Mouse (Mus musculus) A20 (cell line): ENCODE measurements around the gene Sgce.
"Not testable (repeated sequence)": the region's sequence is repeated elsewhere in the genome, so short reads cannot be mapped to it uniquely, and the experiment has no call there.

Experiments used
- DNase-seq: peaks from one replicate; pipeline ENCODE4 v3.0.0-alpha.2; 2011; ENCODE audit warnings: low read depth, low spot score

Gene Sgce

DNA sequence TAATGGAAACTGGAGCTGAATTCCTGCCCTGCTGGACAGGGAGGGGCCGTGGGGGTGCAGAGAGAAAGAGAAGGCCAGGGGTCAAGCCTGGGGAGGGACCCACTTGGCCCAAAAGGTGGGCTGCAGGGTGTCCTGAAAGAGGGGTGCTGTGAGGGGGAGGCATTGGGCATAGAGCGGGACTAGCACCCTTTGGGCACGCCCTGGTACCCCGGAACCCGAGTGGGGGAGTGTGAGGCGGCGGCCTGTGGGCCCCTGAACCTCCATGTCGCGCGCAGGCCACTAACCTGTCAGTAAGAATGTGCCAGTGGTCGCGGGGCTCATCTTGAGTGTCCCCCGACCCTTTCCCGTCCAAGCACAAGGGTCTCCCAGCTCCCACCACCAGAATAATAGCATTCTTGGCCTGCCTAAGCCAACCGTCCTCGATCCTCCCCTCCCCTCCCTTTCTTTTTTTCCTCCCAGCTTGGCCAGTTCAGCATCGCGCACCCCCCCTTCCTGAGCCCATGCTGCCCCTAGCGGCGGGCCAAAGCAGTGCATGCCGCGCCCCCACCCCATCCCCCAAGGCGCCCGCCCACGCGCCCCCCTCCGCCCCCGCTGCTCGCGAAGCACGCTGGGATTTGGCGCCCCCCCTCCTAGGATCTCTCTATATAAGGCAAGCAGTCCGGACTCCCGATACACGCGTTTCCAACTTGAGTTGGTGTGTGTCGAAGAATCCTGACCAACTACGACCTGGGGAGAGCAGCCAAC, at the start of gene Sgce, which contains the start of gene Peg10:
TSS of gene Sgce (minus strand) at position 512 of the 744 bp plus-strand sequence.
TSS of gene Peg10 (plus strand) at position 611 of the 744 bp plus-strand sequence.
- DNase-seq, result no peak

DNA sequence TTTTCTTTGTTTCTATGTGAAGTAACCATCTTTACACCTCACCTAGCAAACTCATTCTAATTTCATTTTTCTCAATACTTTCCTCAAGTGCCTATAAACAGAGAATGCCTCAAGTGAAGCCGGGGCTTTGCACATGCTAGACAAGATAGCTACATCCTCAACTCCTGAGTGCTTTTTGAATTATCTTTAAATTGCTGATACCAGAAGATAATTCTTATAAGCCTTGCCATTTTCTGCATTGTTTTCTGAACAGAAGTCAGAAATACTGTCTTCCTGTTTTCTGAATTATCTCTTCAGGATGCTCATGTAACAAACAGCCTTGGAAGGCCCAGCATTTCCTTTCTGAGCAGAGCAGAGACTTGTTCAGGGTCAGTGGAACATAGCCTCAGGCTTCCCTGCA, 49.3 kb upstream of the Sgce start:
- DNase-seq, result no peak

DNA sequence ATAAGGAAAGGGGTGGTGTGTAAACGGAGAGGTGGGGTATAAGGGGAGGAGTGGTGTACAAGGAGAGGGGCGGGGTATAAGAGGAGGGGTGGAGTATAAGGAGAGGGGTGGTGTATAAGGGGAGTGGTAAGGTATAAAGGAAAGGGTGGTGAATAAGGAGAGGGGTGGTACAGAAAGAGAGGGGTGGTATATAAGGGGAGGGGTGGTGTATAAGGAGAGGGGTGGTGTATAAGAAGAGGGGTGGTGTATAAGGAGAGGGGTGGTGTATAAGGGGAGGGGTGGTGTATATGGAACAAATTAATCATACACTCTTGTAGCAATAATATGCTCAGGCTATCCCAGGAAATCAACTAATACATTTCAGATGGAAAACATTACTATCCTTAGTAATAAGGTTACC, 15.2 kb upstream of the Sgce start:
- no peak for DNase-seq

- DNase-seq, result not testable (repeated sequence)
Observed at GRCm38 (mm10) chr6:4761415-4762142, 14.6 kb upstream of the Sgce start.

DNA sequence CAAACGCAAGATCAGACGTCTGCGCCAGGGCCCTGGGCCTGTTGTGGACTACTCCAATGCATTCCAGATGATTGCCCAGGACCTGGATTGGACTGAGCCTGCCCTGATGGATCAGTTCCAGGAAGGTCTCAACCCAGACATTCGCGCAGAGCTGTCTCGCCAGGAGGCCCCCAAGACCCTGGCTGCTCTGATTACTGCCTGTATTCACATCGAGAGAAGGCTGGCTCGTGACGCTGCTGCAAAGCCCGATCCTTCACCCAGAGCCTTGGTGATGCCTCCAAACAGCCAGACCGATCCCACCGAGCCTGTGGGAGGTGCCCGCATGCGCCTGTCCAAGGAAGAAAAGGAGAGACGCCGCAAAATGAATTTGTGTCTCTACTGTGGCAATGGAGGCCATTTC, 7.9 kb upstream of the Sgce start:
- no peak for DNase-seq

DNA sequence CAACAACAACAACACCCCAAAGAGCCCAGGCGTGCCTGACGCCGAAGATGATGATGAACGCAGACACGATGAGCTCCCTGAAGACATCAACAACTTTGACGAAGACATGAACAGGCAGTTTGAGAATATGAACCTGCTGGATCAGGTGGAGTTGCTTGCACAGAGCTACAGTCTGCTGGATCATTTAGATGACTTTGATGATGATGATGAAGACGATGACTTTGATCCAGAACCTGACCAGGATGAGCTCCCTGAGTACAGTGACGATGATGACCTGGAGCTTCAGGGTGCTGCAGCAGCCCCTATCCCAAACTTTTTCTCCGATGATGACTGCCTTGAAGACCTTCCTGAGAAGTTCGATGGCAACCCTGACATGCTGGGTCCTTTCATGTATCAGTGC, 7.3 kb upstream of the Sgce start:
- no peak for DNase-seq

DNA sequence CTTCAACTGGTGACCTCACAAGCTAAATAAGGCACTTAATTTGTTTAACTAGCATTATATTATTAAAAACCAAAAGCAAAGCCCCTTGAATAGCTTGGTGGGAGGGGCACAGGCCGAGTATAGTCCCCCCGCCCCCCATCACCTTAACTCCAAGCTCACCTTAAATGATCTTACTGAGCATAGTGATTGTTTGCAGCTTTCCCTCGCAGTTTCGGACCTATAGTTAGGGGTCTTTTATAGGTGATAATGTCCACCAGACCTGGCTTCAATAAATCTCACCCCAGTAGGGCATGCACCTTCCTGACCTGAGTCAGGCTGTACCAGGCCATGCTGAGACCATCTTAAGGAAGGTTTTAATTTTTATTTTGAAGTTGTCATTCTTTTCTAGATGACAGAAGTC, 4.3 kb upstream of the Sgce start:
- no peak for DNase-seq

- no peak for DNase-seq
Observed at GRCm38 (mm10) chr6:4749091-4749490, 2.1 kb upstream of the Sgce start.

DNA sequence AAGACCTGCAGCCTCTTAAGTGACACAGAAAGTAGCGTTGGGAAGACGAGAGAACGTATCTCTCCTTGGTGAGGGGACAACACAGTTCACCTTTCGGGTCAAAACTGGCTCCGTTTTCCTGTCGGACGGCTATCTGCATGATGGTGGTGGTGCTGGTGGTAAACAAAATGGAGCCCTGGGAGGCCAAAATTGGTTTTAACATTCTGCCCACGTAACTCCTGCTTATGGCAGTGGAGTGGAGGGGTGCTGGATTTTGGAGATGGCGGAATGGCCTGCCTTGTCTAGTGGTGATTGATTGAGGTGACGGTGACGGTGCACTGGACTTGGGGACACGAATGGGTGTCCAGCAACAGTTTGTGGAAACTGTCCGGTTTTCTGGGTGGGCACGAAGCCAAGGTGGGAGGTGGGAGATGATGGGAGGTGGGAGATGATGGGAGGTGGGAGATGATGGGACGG, 1.5 kb upstream of the Sgce start:
- DNase-seq, result no peak

GRCm38 (mm10) chr6:4747677-4748505, 884 bp upstream of the Sgce start:
- DNase-seq, result no peak

DNA sequence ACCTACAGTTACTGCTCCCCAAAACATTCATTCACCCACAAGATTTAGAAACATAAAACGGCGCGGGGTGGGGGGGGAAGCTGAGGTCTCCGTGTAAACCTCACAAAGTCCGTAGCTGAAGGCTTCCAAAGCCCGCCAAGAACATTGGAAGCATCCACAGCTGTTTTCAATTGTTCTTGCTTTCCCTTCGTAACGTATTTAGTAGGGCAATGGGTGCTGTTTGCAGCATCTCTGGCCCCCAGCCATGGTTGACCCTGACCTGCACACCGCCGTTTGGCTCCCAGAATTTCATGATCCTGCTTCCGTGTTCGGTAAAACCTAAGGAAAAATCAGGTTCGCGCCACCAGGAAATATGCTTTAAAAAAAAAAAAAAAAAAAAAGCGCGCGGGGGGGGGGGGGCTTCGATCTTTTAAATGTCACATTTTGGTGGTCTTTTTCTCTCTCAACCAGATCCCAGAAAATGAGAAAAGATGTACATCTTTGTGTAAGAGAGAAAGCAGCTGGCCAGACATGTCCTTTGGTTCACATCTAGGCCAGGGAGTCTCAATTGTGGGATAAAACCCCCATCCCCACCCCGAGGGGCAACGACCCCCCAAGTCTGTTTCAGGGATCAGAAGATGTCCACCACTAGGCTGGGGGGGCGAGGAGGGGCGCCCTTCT, 841 bp downstream of the Sgce start:
- DNase-seq, result no peak

DNA sequence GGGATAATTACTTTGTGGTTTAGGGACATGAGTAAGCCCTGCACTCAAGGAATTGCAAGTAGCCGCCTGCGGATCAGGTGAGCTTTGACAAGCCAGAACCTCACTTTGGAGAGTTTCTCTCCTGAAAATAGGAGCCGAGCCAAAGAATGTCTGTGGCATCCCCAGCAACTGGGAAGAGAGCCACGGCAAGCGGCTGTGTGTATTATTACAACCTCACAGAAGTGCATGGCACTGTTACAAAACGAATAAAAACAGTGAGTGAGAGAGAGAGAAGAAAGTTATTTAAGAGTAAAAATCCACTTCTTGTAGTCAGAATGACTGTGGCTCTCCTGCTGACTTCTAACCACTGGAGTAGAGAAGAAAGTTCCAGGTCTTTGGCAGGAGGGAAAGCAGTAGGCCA, 6.5 kb downstream of the Sgce start:
- no peak for DNase-seq

DNA sequence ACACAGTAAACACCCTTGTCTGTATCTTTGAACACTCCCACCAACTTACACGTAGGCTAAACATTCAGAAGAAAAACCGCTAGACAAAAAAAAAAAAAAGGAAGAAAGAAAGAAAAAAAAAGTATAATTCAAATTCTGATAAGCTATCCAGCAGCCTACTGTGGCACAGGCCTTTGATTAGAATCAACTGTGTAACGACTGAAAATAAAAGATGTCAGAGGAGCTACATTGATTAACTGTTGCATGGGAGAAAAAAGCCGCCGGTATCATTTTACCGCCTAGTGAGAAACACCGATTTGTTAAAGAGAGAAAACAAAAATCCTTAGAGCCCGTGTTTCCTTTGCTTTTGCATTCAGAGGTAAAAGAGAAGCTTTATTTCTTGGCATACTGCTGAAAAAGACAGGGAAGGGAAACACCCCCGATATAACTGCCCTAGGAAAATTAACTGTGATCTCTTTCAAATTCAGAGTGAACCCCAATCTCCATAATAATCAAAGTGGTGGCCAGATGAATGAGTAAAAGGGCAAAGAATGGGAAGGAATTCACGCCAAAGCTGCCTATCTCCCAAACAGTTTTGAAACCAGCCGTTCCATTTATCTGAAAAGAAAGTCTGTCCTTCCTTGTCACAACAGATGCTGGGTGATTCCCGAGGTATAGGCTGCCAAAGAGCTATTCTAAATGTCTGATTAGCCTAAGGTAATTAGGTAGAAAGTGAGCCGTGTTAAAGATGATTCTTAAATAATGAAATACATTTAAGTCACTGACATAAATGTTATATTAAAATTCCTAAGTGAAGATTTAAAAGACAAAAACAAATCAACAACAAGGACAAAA, 7.3 kb downstream of the Sgce start:
- no peak for DNase-seq

GRCm38 (mm10) chr6:4738717-4739116, 8.3 kb downstream of the Sgce start:
- no peak for DNase-seq

DNA sequence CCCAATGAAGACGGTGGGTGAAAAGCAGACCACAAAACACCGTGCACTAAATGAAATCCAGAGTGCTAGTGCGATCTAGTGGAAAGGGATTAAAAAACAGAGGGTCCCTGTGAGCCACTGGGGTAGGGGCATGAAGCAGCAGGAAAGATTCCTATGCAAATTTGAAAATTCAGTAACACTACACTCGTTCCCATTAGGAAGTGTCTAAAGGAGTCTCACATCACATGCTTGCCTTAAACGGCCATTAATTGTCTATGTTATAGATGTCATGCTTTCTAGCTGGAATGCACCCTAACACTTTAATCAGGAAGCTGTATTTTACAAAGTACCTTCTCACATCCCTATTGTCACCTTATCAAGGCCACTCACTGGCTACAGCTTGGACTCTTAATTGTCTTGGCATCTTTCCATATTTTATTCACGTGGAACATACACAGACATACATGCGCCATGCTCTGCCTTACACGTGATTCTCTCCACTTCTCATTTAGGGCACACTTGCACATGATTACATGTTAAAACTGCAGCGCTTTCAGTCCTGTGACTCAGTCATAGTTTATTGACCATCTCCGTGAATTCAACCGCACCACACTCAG, 8.9 kb downstream of the Sgce start:
- no peak for DNase-seq

DNA sequence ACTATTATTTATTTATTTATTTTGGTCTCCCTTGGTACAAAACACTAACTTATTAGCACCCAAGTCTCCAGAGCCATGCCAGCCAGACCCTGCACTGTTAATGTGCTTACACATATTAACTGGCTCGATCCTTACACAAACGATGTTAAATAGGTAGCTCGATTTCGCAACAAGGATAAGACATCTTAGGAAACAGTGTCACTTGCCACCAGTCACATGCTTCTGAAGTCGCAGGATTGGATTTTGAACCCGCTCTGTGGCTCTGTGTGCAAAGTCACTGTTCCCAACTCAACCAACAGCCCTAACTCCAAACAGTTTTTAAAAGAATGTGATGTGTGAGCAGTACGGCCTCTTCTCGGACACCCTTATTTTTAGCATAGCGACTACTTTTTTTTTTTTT, 10.6 kb downstream of the Sgce start:
- DNase-seq, result no peak

DNA sequence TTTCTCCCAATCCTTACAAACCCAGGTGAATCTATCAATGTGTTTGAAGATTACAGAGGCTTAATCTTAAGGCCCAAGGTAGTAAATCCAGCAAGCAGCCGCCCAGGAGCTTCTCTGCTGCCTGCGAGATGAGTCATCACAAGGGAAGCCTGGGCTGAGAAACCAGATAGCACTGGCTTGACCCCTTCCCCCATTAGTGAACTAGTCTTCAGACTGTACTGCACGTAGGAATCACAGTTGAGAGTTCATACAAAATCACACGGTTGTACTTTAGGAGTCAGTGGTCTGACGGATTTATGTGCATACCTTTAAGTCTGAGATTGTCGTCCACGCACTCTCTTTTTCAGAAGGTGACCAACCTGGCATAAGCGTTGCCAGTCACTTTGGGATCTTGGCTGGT, 13.8 kb downstream of the Sgce start:
- no peak for DNase-seq

- DNase-seq, result no peak
Observed at GRCm38 (mm10) chr6:4731675-4732074, 15.3 kb downstream of the Sgce start.

DNA sequence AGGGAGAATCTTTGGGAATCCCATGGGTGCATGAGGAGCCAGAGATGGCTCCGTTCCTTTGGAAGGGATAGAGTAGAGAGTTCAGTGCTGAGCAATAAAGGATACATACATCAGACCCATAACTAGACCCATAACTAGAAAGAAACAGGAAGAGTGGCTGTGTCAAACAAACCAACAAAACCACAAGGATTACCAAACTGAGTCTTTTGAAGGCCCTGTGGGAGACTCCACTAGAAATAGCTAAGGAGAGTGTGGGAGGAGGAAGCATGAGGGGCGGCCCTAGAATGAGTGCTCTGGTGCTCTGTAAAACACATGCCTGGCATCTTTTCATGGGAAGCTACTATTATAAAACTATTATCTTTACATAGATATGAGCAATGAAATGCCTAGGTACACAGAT, 18.7 kb downstream of the Sgce start:
- no peak for DNase-seq

DNA sequence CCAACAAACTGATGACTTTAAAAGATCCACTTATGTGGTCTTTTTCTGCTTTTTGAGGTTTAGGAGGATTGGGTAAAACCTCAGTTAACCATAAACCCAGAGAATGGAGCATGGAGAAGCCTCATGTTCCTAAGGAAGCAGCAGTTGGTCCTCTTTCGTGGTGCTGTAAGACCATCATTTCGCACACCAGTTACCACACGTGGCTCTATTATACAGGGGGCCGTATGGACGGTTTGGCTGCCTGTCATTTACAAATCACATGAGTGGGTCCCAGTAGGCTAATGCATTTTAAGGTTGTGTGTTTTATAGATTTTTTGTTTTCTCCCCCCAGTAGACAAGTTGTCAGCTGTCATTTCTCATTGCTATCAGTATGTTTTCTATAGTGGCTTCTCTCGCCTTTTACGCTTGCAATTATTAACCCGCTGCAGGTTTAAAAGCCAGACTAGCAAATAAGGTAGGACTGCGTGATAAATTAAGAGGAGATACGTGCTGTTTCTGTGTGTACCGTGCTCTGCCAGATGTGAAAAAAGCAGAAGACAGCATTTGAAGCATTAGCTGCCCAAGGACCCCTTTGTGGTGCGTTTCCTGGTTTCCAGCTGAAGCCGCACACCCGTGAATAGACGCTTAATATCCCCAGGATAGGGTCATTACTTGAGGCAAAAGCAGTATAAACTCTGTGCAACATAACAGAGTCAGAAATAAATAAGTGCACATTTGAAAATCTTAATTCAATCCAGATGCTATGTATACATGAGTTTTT, 22.8 kb downstream of the Sgce start:
- no peak for DNase-seq
